Mouse (Mus musculus) cerebellum, adult 2 months (tissue): ENCODE data around the gene Nt5c2. TPM values are rescaled to one million over a fixed set of nuclear protein-coding genes. Genes with fewer than 3 reads are reported as not detected.

Source experiments
- DNase-seq, 2 experiments: peaks; one replicate each; pipeline ENCODE4 v3.0.0; 2021
- H3K27ac ChIP-seq: fragments of 200-500 bp; 2 replicates; pipeline ENCODE4 v1.5.1; 2012; ENCODE audit warnings: low read length, control low read depth, inconsistent platforms; ENCODE audit not compliant: insufficient read depth
- H3K27me3 ChIP-seq: fragments of 200-500 bp; 2 replicates; pipeline ENCODE4 v1.6.1; 2012; ENCODE audit warnings: inconsistent platforms, mild to moderate bottlenecking, low read length, moderate library complexity; ENCODE audit not compliant: control insufficient read depth, insufficient read depth
- H3K4me1 ChIP-seq: fragments of 200-500 bp; 2 replicates; pipeline ENCODE4 v1.6.1; 2011; ENCODE audit warnings: low read length; ENCODE audit not compliant: control insufficient read depth, insufficient read depth
- H3K4me3 ChIP-seq: fragments of 200-500 bp; replicated peaks from 2 replicates; pipeline ENCODE3; 2011; ENCODE audit warnings: mild to moderate bottlenecking, low read depth, low read length, control low read depth; ENCODE audit not compliant: insufficient read depth
- CTCF ChIP-seq: fragments of 200-500 bp; IDR thresholded peaks from 2 replicates; pipeline ENCODE4 v1.5.1; 2011; ENCODE audit warnings: low read depth, mild to moderate bottlenecking, control low read depth, low read length, moderate library complexity, borderline replicate concordance; ENCODE audit not compliant: insufficient read depth
- POLR2A ChIP-seq: fragments of 200-500 bp; IDR thresholded peaks from 2 replicates; pipeline ENCODE4 v1.6.1; 2011; ENCODE audit warnings: low read length, control low read depth, borderline replicate concordance; ENCODE audit not compliant: insufficient read depth
- WGBS: fragments of 180-500 bp; shearing (Covaris S2); methylation state at CpG from one replicate; pipeline ENCODE4 v1.1.7; 2018; 5-methylcytosine and 5-hydroxymethylcytosine counted together
- polyA plus RNA-seq: library from polyadenylated mRNA; depleted of rRNA; stranded (reverse); fragments of >200 nt; gene quantifications from 2 replicates; pipeline ENCODE4 v1.2.3, GENCODE M21; 2012

The Nt5c2 gene
- polyA plus RNA-seq, 1 experiment, result 49.3 TPM

- 0 out of 2 replicates have a peak, but pooled peaks cover 4% of the 10 kb centered on the region for H3K4me1 ChIP-seq
- WGBS, result 90% methylated on average over 13 of the region's 13 CpGs
- no peak overlapping the region for H3K27ac ChIP-seq
- no peak overlapping the region for H3K4me3 ChIP-seq
- no peaks in the 10 kb centered on the region for H3K27me3 ChIP-seq
- no peak for DNase-seq
- TF ChIP-seq CTCF (no peak), POLR2A (no peak)
These were observed 32.4 kb upstream of the Nt5c2 start for GRCm38 (mm10) chr19:47047236-47047833.

- WGBS, result 100% methylated on average over 1 of the region's 1 CpGs
- no peak overlapping the region for H3K4me3 ChIP-seq
- no peak for DNase-seq
- peaks cover 4% of the 10 kb centered on the region; the same call in 1 of the 2 replicates for H3K4me1 ChIP-seq
- TF ChIP-seq POLR2A (no peak), CTCF (no peak; the same call in 1 of the 2 replicates)
- H3K27me3 ChIP-seq, result no peaks in the 10 kb centered on the region
- H3K27ac ChIP-seq, result no peak overlapping the region
These were observed 31.4 kb upstream of the Nt5c2 start for GRCm38 (mm10) chr19:47046343-47046742.

- no peak for TF ChIP-seq POLR2A
- 0 out of 2 replicates have a peak, but pooled peaks have one; percentile 11 for TF ChIP-seq CTCF
- no peaks in the 10 kb centered on the region; the same call in 1 of the 2 replicates for H3K4me1 ChIP-seq
- no peak for DNase-seq
- H3K4me3 ChIP-seq, result no peak overlapping the region
- WGBS, result 87% methylated on average over 3 of the region's 3 CpGs
- no peaks in the 10 kb centered on the region for H3K27me3 ChIP-seq
- no peak overlapping the region for H3K27ac ChIP-seq
These were observed 28.7 kb upstream of the Nt5c2 start for GRCm38 (mm10) chr19:47043608-47044007.

GRCm38 (mm10) chr19:47040720-47041473 is 25.9 kb upstream of the Nt5c2 start:
- no peak for TF ChIP-seq CTCF
- TF ChIP-seq POLR2A, result no peak
- peak in 1 of 2 experiments; percentile 56 for DNase-seq
- Histone ChIP-seq H3K4me3 (no peak overlapping the region), H3K4me1 (no peaks in the 10 kb centered on the region; the same call in 1 of the 2 replicates), H3K27ac (no peak overlapping the region), H3K27me3 (no peaks in the 10 kb centered on the region)
- 39% methylated on average over 3 of the region's 3 CpGs for WGBS

- no peak for TF ChIP-seq POLR2A
- TF ChIP-seq CTCF, result no peak
- no peaks in the 10 kb centered on the region for H3K27me3 ChIP-seq
- no peak overlapping the region for H3K27ac ChIP-seq
- DNase-seq, result no peak
- H3K4me3 ChIP-seq, result no peak overlapping the region
- H3K4me1 ChIP-seq, result no peaks in the 10 kb centered on the region; the same call in 1 of the 2 replicates
- WGBS, result 82% methylated on average over 3 of the region's 3 CpGs
These were observed 21.6 kb upstream of the Nt5c2 start for GRCm38 (mm10) chr19:47036596-47036995.

- H3K4me1 ChIP-seq, result no peaks in the 10 kb centered on the region
- H3K27ac ChIP-seq, result no peak overlapping the region
- no peak for DNase-seq
- 91% methylated on average over 4 of the region's 4 CpGs for WGBS
- TF ChIP-seq POLR2A (no peak), CTCF (no peak)
- no peaks in the 10 kb centered on the region for H3K27me3 ChIP-seq
- H3K4me3 ChIP-seq, result no peak overlapping the region
These were observed 20.0 kb upstream of the Nt5c2 start for GRCm38 (mm10) chr19:47034916-47035315.

GRCm38 (mm10) chr19:47031770-47032169 is 16.8 kb upstream of the Nt5c2 start:
- Histone ChIP-seq H3K27ac (no peak overlapping the region), H3K4me3 (no peak overlapping the region), H3K4me1 (no peaks in the 10 kb centered on the region), H3K27me3 (no peaks in the 10 kb centered on the region)
- TF ChIP-seq POLR2A, result no peak
- 93% methylated on average over 6 of the region's 6 CpGs for WGBS
- no peak for DNase-seq

GRCm38 (mm10) chr19:47029796-47030195 is 14.8 kb upstream of the Nt5c2 start:
- 50% methylated on average over 9 of the region's 9 CpGs for WGBS
- no peak overlapping the region for H3K27ac ChIP-seq
- no peak for TF ChIP-seq CTCF
- no peak for TF ChIP-seq POLR2A

More at GRCm38 (mm10) chr19:47029796-47030195, 14.8 kb upstream of the Nt5c2 start:
- Histone ChIP-seq H3K4me1 (no peaks in the 10 kb centered on the region), H3K4me3 (no peak overlapping the region), H3K27me3 (no peaks in the 10 kb centered on the region)
- no peak for DNase-seq
